Mouse (Mus musculus): Measurements from ENCODE around the gene Cmpk2. TPM values are rescaled to one million over a fixed set of nuclear protein-coding genes. Genes with fewer than 3 reads are reported as not detected.

The Cmpk2 gene
- total RNA-seq (2023) = 25.2 and 33.5 TPM in 2 replicates

GRCm38 (mm10) chr12:26469098-26470041 lies at the start of gene Cmpk2:
Gene Cmpk2, plus strand, starts transcription at chr12:26469204.

DNA sequence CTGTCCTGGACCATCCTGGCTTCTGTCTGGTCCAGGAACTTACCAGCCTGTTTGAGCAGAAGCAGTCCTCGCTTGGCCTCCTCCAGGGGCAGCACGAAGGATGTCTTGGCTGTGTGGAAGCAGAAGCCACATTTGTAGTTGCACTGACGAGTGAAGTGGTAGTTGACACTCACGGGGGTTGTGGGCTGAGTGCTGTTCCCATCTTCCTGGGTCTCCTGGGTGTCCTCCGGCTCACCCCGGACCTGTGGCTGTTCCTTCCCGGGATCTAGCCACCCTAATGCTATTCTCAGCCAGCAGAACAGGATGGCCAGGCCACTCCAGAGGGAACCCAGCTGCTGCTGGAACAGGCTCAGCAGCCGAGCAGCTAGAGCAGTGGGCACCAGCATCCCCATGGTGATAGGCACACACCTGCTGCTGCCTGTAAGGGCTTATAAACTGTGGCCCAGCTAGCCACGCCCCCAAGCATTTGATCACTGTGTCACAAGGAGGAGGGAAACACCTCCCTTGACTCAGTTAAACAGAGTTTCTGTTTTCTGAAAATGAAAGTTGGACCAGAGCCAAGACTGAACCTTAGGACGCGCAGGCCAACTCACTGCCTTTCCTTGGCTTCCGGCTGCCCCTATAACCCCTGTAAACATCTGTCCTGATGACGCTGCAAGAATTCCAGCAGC lies 12.8 kb upstream of the Cmpk2 start, which contains the start of gene Rsad2:
Gene Rsad2, minus strand, starts transcription at position 425 of the 671 bp plus-strand sequence.

Other genes with a start within 250 kb of the Cmpk2 start
- 166 and 182 TPM in 2 replicates for gene Rnf144a, start 54.0 kb upstream of the Cmpk2 start, total RNA-seq (2023)
- 8.3 and 19.3 TPM in 2 replicates for gene Rsad2, start 12.8 kb upstream of the Cmpk2 start, total RNA-seq (2023)

All from neutrophil, adult 65 days (primary cell).